Mouse (Mus musculus): ENCODE results near the gene Eif4e1b. TPM values are rescaled to one million over a fixed set of nuclear protein-coding genes. Genes with fewer than 3 reads are reported as not detected.

The Eif4e1b gene
- polyA plus RNA-seq, 1 experiment from 2014 or later: not detected

DNA sequence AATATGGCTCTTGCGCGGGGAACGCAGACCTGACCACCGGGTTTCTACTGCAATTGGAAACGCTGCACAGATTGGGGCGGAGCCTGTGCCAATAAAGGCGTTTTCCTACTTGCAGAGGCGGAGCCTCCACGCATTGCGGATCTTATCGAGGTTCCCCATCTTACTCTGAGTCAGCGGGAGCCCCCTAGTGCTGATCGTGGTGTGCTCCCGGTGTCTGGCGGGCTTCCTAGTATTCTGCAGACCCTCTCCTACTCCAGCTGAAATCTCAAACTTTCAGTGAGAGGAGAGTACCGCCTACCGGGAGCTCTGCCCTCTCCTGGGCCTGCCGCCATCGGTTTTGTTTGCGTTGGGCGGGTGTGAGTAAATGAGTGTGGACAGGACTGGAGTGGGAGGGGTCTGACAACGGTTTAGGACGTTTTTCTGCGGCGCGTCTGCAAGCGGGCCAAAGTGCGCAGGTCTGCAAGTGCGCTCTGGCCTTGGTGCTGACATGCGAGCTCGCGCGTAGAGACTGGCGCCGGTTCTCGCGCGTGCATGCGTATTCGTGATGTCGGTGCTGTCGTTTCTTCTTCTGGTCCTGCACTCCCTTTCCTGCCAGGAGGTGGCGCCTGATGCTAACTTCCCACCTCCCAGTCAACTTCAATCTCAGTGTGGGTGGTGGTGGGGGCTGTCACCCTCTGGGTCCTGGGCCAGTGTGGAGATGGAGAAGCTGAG lies 25.6 kb upstream of the Eif4e1b start:
- Histone ChIP-seq H3K36me3 (ENCODE audit: control insufficient read depth, insufficient read depth) (no peaks in the 10 kb centered on the region), H3K9me3 (replicated peaks; ENCODE audit: control insufficient read depth, low read length) (no peaks in the 10 kb centered on the region), H3K4me1 (ENCODE audit: control insufficient read depth, insufficient read depth, low read length) (peaks cover 3% of the 10 kb centered on the region; the same call in 1 of the 2 replicates), H3K9ac (ENCODE audit: low read length) (no peak overlapping the region), H3K4me2 (ENCODE audit: low read depth, low read length) (peak overlapping the region; percentile 62), H3K27ac (ENCODE audit: low read length) (no peak overlapping the region), H3K4me3 (ENCODE audit: low read length) (peak overlapping the region; percentile 42), H3K27me3 (ENCODE audit: control insufficient read depth, insufficient read depth, low read length) (peaks cover 58% of the 10 kb centered on the region)
- peak; percentile 76 for ATAC-seq (replicated peaks; ENCODE audit: extremely low read depth, insufficient read depth, low FRiP score)
- WGBS: under 1% methylated on average over 43 of the region's 43 CpGs

- Histone ChIP-seq H3K27ac (ENCODE audit: low read length) (no peak overlapping the region), H3K9ac (ENCODE audit: low read length) (no peak overlapping the region), H3K9me3 (replicated peaks; ENCODE audit: control insufficient read depth, low read length) (no peaks in the 10 kb centered on the region), H3K27me3 (ENCODE audit: control insufficient read depth, insufficient read depth, low read length) (peaks cover 65% of the 10 kb centered on the region), H3K4me1 (ENCODE audit: control insufficient read depth, insufficient read depth, low read length) (peaks cover 3% of the 10 kb centered on the region; the same call in 1 of the 2 replicates), H3K4me2 (ENCODE audit: low read depth, low read length) (peak overlapping the region; percentile 19; the same call in 1 of the 2 replicates), H3K4me3 (ENCODE audit: low read length) (no peak overlapping the region), H3K36me3 (ENCODE audit: control insufficient read depth, insufficient read depth) (no peaks in the 10 kb centered on the region)
- WGBS: 2% methylated on average over 29 of the region's 29 CpGs
- 0 out of 2 replicates have a peak, but pooled peaks have one; percentile 21 for ATAC-seq (replicated peaks; ENCODE audit: extremely low read depth, insufficient read depth, low FRiP score)
Observed at GRCm38 (mm10) chr13:54758756-54759470, 24.9 kb upstream of the Eif4e1b start.

DNA sequence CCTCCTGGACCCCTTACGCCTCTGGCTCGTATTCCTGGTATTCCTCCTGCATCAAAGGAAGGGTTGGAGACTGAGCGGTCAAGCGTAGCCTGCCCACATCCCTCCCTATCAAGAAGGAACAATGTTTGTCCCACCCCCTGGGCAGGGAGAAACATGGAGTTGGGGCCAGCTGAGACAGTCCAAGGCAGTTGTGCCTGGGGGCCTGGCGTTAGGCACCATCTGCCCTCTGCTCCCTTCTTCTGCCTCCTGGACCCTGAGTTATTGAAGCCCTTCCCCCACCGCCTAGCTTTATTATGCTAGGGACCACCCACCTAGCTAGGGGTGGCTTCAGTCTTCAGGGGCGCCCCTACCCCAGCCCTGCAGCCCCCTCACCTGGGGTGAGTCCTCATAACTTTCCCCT lies 24.3 kb upstream of the Eif4e1b start:
- no peak for ATAC-seq (replicated peaks; ENCODE audit: extremely low read depth, insufficient read depth, low FRiP score)
- Histone ChIP-seq H3K4me1 (ENCODE audit: control insufficient read depth, insufficient read depth, low read length) (peaks cover 3% of the 10 kb centered on the region; the same call in 1 of the 2 replicates), H3K27ac (ENCODE audit: low read length) (no peak overlapping the region), H3K36me3 (ENCODE audit: control insufficient read depth, insufficient read depth) (no peaks in the 10 kb centered on the region), H3K4me2 (ENCODE audit: low read depth, low read length) (no peak overlapping the region), H3K9me3 (replicated peaks; ENCODE audit: control insufficient read depth, low read length) (no peaks in the 10 kb centered on the region), H3K4me3 (ENCODE audit: low read length) (no peak overlapping the region), H3K27me3 (ENCODE audit: control insufficient read depth, insufficient read depth, low read length) (peaks cover 69% of the 10 kb centered on the region), H3K9ac (ENCODE audit: low read length) (no peak overlapping the region)
- WGBS: 16% methylated on average over 7 of the region's 7 CpGs

DNA sequence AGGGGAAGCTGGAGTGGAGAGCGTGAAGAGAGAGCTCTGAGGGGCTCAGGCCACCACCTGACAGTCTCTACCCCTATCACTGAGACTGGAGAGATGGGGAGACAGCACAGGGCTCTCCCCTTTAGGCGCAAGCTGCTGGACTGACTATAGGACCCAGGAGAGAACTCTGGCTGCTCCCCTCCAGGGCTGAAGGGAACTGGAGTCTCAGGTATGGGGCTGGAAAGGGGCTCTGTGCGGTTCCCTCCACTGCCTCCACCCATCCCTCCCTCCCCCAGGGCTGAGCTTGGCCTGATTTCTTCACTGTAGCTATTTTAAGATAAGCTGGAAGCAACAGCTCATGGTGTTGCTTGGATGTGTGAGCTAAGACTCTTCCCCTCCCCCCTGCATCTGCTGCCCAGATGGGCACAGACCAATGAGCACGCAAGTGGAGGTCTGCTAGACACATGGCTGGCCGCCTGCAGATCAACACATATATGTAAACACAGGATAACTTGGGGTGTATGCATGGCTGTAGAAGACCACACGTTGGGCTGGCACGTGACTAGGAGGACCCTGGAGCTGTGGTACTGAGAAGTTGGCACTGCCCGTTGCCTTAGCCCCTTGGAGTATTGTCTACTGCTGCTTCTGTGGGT lies 23.5 kb upstream of the Eif4e1b start:
- Histone ChIP-seq H3K9me3 (replicated peaks; ENCODE audit: control insufficient read depth, low read length) (no peaks in the 10 kb centered on the region), H3K27ac (ENCODE audit: low read length) (no peak overlapping the region), H3K4me3 (ENCODE audit: low read length) (no peak overlapping the region), H3K9ac (ENCODE audit: low read length) (no peak overlapping the region), H3K27me3 (ENCODE audit: control insufficient read depth, insufficient read depth, low read length) (peaks cover 71% of the 10 kb centered on the region), H3K36me3 (ENCODE audit: control insufficient read depth, insufficient read depth) (no peaks in the 10 kb centered on the region), H3K4me2 (ENCODE audit: low read depth, low read length) (no peak overlapping the region), H3K4me1 (ENCODE audit: control insufficient read depth, insufficient read depth, low read length) (peaks cover 3% of the 10 kb centered on the region; the same call in 1 of the 2 replicates)
- 48% methylated on average over 8 of the region's 8 CpGs for WGBS
- ATAC-seq (replicated peaks; ENCODE audit: extremely low read depth, insufficient read depth, low FRiP score): no peak

DNA sequence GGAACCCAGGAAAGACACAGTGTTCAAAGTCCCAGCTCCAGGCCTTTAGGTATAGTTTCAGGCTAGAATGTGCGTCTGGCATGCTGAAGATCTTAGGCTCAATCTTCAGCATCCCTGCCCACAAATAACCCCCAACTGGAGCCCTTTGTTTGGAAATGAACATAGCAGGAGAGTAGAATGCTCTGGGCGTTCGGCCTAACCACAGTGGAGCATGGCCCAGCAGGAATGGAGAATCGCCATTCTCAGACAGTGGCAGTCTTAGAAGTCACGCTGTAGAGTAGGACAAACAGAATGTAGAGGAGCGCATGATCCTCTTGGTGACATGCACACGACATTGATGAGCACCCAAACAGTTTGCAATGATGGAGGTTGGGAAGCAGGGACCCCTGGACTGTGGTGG lies 22.9 kb upstream of the Eif4e1b start:
- no peak for ATAC-seq (replicated peaks; ENCODE audit: extremely low read depth, insufficient read depth, low FRiP score)
- H3K27ac ChIP-seq (ENCODE audit: low read length): no peak overlapping the region
- H3K4me3 ChIP-seq (ENCODE audit: low read length): no peak overlapping the region
- H3K36me3 ChIP-seq (ENCODE audit: control insufficient read depth, insufficient read depth): no peaks in the 10 kb centered on the region
- no peak overlapping the region for H3K9ac ChIP-seq (ENCODE audit: low read length)
- H3K4me1 ChIP-seq (ENCODE audit: control insufficient read depth, insufficient read depth, low read length): peaks cover 5% of the 10 kb centered on the region
- H3K9me3 ChIP-seq (replicated peaks; ENCODE audit: control insufficient read depth, low read length): no peaks in the 10 kb centered on the region
- H3K27me3 ChIP-seq (ENCODE audit: control insufficient read depth, insufficient read depth, low read length): peaks cover 74% of the 10 kb centered on the region
- no peak overlapping the region for H3K4me2 ChIP-seq (ENCODE audit: low read depth, low read length)
- WGBS: 78% methylated on average over 7 of the region's 7 CpGs

DNA sequence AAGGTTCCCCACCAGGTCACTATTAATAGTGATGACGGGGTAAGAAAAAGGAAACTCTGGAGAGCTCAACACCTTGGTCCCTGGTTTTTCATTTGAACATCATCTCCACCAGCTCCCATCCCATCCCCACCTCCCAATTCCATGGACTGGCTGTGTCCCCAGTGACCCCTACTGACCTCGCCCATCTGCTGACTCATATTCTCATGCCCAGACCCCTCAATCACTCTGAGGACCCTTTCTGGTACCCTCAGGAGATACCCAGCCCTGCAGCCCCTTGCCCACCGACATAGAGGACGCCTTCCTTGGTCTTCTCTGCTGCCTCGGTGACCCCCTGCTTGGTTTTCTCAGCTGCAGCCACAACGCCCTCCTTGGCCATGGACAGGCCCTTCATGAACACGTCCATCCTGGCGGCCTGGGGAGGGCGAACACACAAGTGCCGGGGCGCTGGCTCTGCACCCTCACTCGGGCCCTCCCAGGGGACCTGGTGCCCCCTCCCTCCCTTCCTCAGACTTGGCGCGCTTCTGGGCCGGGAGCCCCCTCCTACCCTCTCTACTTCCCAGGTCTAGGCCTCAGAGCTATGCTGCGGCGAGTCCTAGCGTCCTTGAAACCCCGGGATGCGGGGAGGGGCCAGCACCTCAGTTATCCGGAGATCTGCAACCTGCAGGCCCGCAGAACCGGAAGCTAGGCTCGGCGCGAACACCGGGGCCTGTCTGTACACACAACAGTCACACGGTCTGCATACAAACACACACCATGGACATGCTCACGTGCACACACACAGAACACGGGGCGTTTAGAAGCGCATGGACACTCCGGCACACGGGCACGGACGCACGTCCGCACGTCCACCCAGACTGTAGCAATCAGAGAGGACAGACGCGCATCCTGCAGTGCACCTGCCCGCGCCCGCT lies 18.3 kb upstream of the Eif4e1b start:
- peak overlapping the region; percentile 56 for H3K4me2 ChIP-seq (ENCODE audit: low read depth, low read length)
- H3K27ac ChIP-seq (ENCODE audit: low read length): no peak overlapping the region
- peak overlapping the region; percentile 34 for H3K4me3 ChIP-seq (ENCODE audit: low read length)
- H3K27me3 ChIP-seq (ENCODE audit: control insufficient read depth, insufficient read depth, low read length): peaks cover 64% of the 10 kb centered on the region
- peaks cover 4% of the 10 kb centered on the region for H3K9me3 ChIP-seq (replicated peaks; ENCODE audit: control insufficient read depth, low read length)
- H3K4me1 ChIP-seq (ENCODE audit: control insufficient read depth, insufficient read depth, low read length): peaks cover 7% of the 10 kb centered on the region
- WGBS: 5% methylated on average over 44 of the region's 44 CpGs
- H3K36me3 ChIP-seq (ENCODE audit: control insufficient read depth, insufficient read depth): no peaks in the 10 kb centered on the region
- H3K9ac ChIP-seq (ENCODE audit: low read length): no peak overlapping the region
- ATAC-seq (replicated peaks; ENCODE audit: extremely low read depth, insufficient read depth, low FRiP score): no peak

GRCm38 (mm10) chr13:54766192-54766768 lies 17.5 kb upstream of the Eif4e1b start, which contains the start of gene Sncb:
Gene Sncb, minus strand, starts transcription at chr13:54766595.
- Histone ChIP-seq H3K36me3 (ENCODE audit: control insufficient read depth, insufficient read depth) (no peaks in the 10 kb centered on the region), H3K9ac (ENCODE audit: low read length) (no peak within 1 kb of the TSS), H3K27me3 (ENCODE audit: control insufficient read depth, insufficient read depth, low read length) (peaks cover 58% of the 10 kb centered on the region), H3K4me1 (ENCODE audit: control insufficient read depth, insufficient read depth, low read length) (peaks cover 7% of the 10 kb centered on the region), H3K4me3 (ENCODE audit: low read length) (peak within 1 kb of the TSS; percentile 34), H3K4me2 (ENCODE audit: low read depth, low read length) (peak within 1 kb of the TSS; percentile 56), H3K9me3 (replicated peaks; ENCODE audit: control insufficient read depth, low read length) (peaks cover 7% of the 10 kb centered on the region), H3K27ac (ENCODE audit: low read length) (no peak within 1 kb of the TSS)
- WGBS: 2% methylated on average over 35 of the region's 35 CpGs
- ATAC-seq (replicated peaks; ENCODE audit: extremely low read depth, insufficient read depth, low FRiP score): no peak; the same call in 1 of the 2 replicates

GRCm38 (mm10) chr13:54767012-54767411 lies 16.8 kb upstream of the Eif4e1b start:
- Histone ChIP-seq H3K9ac (ENCODE audit: low read length) (no peak overlapping the region), H3K36me3 (ENCODE audit: control insufficient read depth, insufficient read depth) (no peaks in the 10 kb centered on the region), H3K4me3 (ENCODE audit: low read length) (no peak overlapping the region), H3K9me3 (replicated peaks; ENCODE audit: control insufficient read depth, low read length) (peaks cover 7% of the 10 kb centered on the region), H3K27ac (ENCODE audit: low read length) (no peak overlapping the region), H3K4me2 (ENCODE audit: low read depth, low read length) (no peak overlapping the region), H3K27me3 (ENCODE audit: control insufficient read depth, insufficient read depth, low read length) (peaks cover 54% of the 10 kb centered on the region), H3K4me1 (ENCODE audit: control insufficient read depth, insufficient read depth, low read length) (peaks cover 7% of the 10 kb centered on the region)
- no peak for ATAC-seq (replicated peaks; ENCODE audit: extremely low read depth, insufficient read depth, low FRiP score)
- WGBS: 79% methylated on average over 4 of the region's 4 CpGs
